Mouse (Mus musculus): Measurements from ENCODE around the gene Gjb4. TPM values are rescaled to one million over a fixed set of nuclear protein-coding genes. Genes with fewer than 3 reads are reported as not detected.

Gjb4 gene
- polyA plus RNA-seq, 1 experiment = not detected

GRCm38 (mm10) chr4:127315753-127316152 lies 38.1 kb downstream of the Gjb4 start:
- Histone ChIP-seq H3K4me3 (ENCODE audit: insufficient read depth, low read length) (no peak overlapping the region), H3K27ac (ENCODE audit: insufficient read depth, low read depth, low read length) (no peak overlapping the region), H3K4me1 (ENCODE audit: control insufficient read depth, insufficient read depth, low read length) (0 out of 2 replicates have a peak, but pooled peaks cover 2% of the 10 kb centered on the region)
- TF ChIP-seq POLR2A (IDR thresholded peaks at IDR 0.05; ENCODE audit: borderline replicate concordance, low read depth, low read length) (no peak), CTCF (IDR thresholded peaks at IDR 0.05; ENCODE audit: low read depth, low read length) (no peak)

- H3K4me1 ChIP-seq (ENCODE audit: control insufficient read depth, insufficient read depth, low read length) = 0 out of 2 replicates have a peak, but pooled peaks cover 2% of the 10 kb centered on the region
- TF ChIP-seq CTCF (IDR thresholded peaks at IDR 0.05; ENCODE audit: low read depth, low read length) = no peak
- no peak for TF ChIP-seq POLR2A (IDR thresholded peaks at IDR 0.05; ENCODE audit: borderline replicate concordance, low read depth, low read length)
- H3K4me3 ChIP-seq (ENCODE audit: insufficient read depth, low read length) = no peak overlapping the region
- H3K27ac ChIP-seq (ENCODE audit: insufficient read depth, low read depth, low read length) = no peak overlapping the region
These were observed 39.3 kb downstream of the Gjb4 start for GRCm38 (mm10) chr4:127314585-127314984.

GRCm38 (mm10) chr4:127313861-127314260 lies 40.0 kb downstream of the Gjb4 start, which contains the start of gene Gja4:
Gja4 (minus strand) TSS chr4:127314039.
- TF ChIP-seq CTCF (IDR thresholded peaks at IDR 0.05; ENCODE audit: low read depth, low read length) (no peak), POLR2A (IDR thresholded peaks at IDR 0.05; ENCODE audit: borderline replicate concordance, low read depth, low read length) (no peak)

GRCm38 (mm10) chr4:127312349-127312748 lies 41.5 kb downstream of the Gjb4 start:
- Histone ChIP-seq H3K4me3 (ENCODE audit: insufficient read depth, low read length) (no peak overlapping the region), H3K27ac (ENCODE audit: insufficient read depth, low read depth, low read length) (no peak overlapping the region), H3K4me1 (ENCODE audit: control insufficient read depth, insufficient read depth, low read length) (0 out of 2 replicates have a peak, but pooled peaks cover 2% of the 10 kb centered on the region)
- TF ChIP-seq POLR2A (IDR thresholded peaks at IDR 0.05; ENCODE audit: borderline replicate concordance, low read depth, low read length) (no peak), CTCF (IDR thresholded peaks at IDR 0.05; ENCODE audit: low read depth, low read length) (no peak)

More at GRCm38 (mm10) chr4:127313861-127314260, 40.0 kb downstream of the Gjb4 start, which contains the start of gene Gja4:
- 0 out of 2 replicates have a peak, but pooled peaks cover 2% of the 10 kb centered on the region for H3K4me1 ChIP-seq (ENCODE audit: control insufficient read depth, insufficient read depth, low read length)
- peak within 1 kb of the TSS; percentile 53 for H3K4me3 ChIP-seq (ENCODE audit: insufficient read depth, low read length)
- no peak within 1 kb of the TSS for H3K27ac ChIP-seq (ENCODE audit: insufficient read depth, low read depth, low read length)

GRCm38 (mm10) chr4:127311561-127311960 lies 42.3 kb downstream of the Gjb4 start:
- TF ChIP-seq POLR2A (IDR thresholded peaks at IDR 0.05; ENCODE audit: borderline replicate concordance, low read depth, low read length) (no peak), CTCF (IDR thresholded peaks at IDR 0.05; ENCODE audit: low read depth, low read length) (no peak)
- Histone ChIP-seq H3K4me1 (ENCODE audit: control insufficient read depth, insufficient read depth, low read length) (0 out of 2 replicates have a peak, but pooled peaks cover 2% of the 10 kb centered on the region), H3K27ac (ENCODE audit: insufficient read depth, low read depth, low read length) (no peak overlapping the region), H3K4me3 (ENCODE audit: insufficient read depth, low read length) (no peak overlapping the region)

GRCm38 (mm10) chr4:127306915-127307314 lies 47.0 kb downstream of the Gjb4 start:
- no peak overlapping the region for H3K27ac ChIP-seq (ENCODE audit: insufficient read depth, low read depth, low read length)
- H3K4me3 ChIP-seq (ENCODE audit: insufficient read depth, low read length) = no peak overlapping the region
- TF ChIP-seq POLR2A (IDR thresholded peaks at IDR 0.05; ENCODE audit: borderline replicate concordance, low read depth, low read length) (no peak), CTCF (IDR thresholded peaks at IDR 0.05; ENCODE audit: low read depth, low read length) (no peak)
- peaks cover 2% of the 10 kb centered on the region; the same call in 1 of the 2 replicates for H3K4me1 ChIP-seq (ENCODE audit: control insufficient read depth, insufficient read depth, low read length)

- Histone ChIP-seq H3K4me1 (ENCODE audit: control insufficient read depth, insufficient read depth, low read length) (peaks cover 2% of the 10 kb centered on the region; the same call in 1 of the 2 replicates), H3K27ac (ENCODE audit: insufficient read depth, low read depth, low read length) (no peak overlapping the region), H3K4me3 (ENCODE audit: insufficient read depth, low read length) (no peak overlapping the region)
- TF ChIP-seq POLR2A (IDR thresholded peaks at IDR 0.05; ENCODE audit: borderline replicate concordance, low read depth, low read length) = no peak
- no peak for TF ChIP-seq CTCF (IDR thresholded peaks at IDR 0.05; ENCODE audit: low read depth, low read length)
These were observed 50.1 kb downstream of the Gjb4 start for GRCm38 (mm10) chr4:127303796-127304195.

Other genes with a start within 250 kb of the Gjb4 start
- 24.9 and 34.6 TPM in 2 replicates for gene Tmem35b, start 230.4 kb downstream of the Gjb4 start, polyA plus RNA-seq (2012; ENCODE audit: insufficient read depth, insufficient read length, missing spikeins)
- not detected in 2 replicates for gene Dlgap3, start 184.9 kb downstream of the Gjb4 start, polyA plus RNA-seq (2012; ENCODE audit: insufficient read depth, insufficient read length, missing spikeins)
- gene Smim12, start 110.3 kb downstream of the Gjb4 start, polyA plus RNA-seq (2012; ENCODE audit: insufficient read depth, insufficient read length, missing spikeins) = 29.4 and 32.6 TPM in 2 replicates
- gene Gja4, start 40.0 kb downstream of the Gjb4 start, polyA plus RNA-seq (2012; ENCODE audit: insufficient read depth, insufficient read length, missing spikeins) = not detected in 2 replicates
- not detected in 2 replicates for gene Gjb3, start 23.2 kb downstream of the Gjb4 start, polyA plus RNA-seq (2012; ENCODE audit: insufficient read depth, insufficient read length, missing spikeins)
- not detected in 2 replicates for gene Gjb5, start 4.1 kb upstream of the Gjb4 start, polyA plus RNA-seq (2012; ENCODE audit: insufficient read depth, insufficient read length, missing spikeins)

Measured in bone marrow macrophage, adult 2 months (primary cell).